Mouse (Mus musculus) megakaryocyte progenitor cell, adult 5-6 weeks (primary cell): ENCODE results near the gene Slc27a5. TPM values are rescaled to one million over a fixed set of nuclear protein-coding genes. Genes with fewer than 3 reads are reported as not detected.

Source experiments
- ATAC-seq: replicated peaks from 2 replicates; pipeline ENCODE4 v1.8.0; 2016; ENCODE audit warnings: mild to moderate bottlenecking, moderate TSS enrichment, inconsistent platforms; ENCODE audit not compliant: poor library complexity
- total RNA-seq, 2 experiments: library from RNA; stranded (forward) in 1 of 2; stranded (reverse) in 1 of 2; fragments of 157-497, 149-512 nt in 1 of 2; fragments of 200-1000 nt in 1 of 2; gene quantifications; 2 replicates each; pipeline versions ENCODE4 v1.2.3 to v1.2.4; 2015 to 2017

Slc27a5 gene
- total RNA-seq, 2 experiments from 2014 or later = not detected

- ATAC-seq = peak; percentile 10
These were observed 26.8 kb upstream of the Slc27a5 start for GRCm38 (mm10) chr7:13024805-13025204.

DNA sequence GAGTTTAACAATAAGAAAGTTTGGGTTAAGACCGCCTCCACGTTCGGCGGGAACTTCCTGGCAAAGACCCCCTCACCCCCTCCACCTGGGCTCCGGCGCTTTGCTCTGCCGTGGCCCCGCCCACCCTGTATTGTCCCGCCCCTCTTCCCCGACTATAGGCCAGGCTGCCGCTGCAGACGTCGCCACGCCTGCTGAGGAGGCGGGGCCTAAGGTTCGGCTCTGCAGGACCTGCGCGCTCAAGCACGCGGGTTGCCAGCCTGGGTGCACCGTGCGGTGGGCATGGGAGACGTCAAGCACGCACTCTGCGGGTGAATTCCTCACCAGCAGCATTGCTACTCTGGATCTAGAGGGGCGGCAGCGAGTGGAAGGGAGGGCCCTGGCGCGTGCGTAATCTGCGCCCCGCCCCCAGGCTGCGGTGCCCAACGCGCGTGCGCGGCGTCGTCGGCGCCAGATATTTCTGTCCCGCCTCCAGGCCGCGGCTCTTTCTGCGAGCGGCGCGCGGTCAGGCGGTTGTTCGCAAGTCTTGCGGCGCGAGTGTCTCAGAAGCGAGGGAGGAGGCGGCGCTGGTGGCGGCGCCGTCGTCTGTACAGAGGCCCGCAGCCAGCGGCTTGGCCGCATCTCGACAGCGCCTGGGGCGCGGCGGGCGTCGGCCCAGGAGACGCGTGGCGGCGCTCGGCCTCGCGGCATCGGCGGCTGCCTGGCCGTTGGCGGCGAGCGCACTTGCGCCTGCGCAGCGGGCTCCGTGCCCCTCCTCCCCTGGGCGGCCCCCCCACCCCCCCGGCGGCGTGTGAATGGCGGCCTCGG is 26.1 kb upstream of the Slc27a5 start:
- ATAC-seq = peak; percentile 70

- peak; percentile 67 for ATAC-seq
These were observed 25.0 kb upstream of the Slc27a5 start for GRCm38 (mm10) chr7:13022773-13023535.

DNA sequence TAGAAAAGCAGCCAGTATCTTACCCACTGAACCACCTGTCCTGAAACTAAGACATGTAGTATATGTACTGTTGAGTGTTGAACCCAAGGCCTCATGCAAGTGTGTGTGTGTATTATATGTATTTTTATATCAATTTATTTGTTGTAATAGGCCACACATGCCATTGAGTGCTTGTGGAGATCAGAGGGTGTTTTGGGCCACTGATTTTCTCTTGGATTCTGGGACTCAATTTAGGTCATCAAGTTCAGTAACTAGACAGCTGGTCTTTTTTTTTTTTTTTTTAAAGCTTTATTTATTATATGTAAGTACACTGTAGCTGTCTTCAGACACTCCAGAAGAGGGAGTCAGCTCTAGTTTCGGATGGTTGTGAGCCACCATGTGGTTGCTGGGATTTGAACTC is 17.2 kb upstream of the Slc27a5 start:
- ATAC-seq = no peak

DNA sequence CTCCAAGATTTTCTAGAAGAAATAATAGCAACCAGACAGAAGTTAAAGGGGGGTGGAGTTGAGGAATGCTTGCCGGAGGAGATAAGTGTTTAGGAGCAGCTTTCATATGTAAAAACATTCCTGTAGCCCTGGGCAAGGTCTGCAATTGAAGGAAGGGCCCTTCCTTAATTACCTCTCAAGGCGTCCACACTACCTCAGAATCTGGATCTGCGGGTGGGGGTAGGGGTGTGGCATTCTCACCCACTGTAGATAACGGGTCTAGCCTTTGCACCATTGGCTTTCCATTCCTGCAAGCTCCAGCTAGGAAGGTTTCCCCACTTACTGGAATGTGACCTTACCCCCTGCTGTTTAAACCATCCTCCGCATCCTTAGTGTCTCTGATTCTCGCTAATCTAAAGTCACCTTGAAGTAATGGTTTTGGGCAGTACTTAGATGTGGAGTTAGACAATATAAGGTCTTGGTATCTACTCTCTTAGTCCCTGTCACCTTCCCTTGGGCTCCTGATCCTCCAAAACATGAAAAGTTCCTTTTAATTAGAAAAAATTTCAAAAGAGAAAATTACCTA is 16.4 kb upstream of the Slc27a5 start:
- no peak for ATAC-seq

DNA sequence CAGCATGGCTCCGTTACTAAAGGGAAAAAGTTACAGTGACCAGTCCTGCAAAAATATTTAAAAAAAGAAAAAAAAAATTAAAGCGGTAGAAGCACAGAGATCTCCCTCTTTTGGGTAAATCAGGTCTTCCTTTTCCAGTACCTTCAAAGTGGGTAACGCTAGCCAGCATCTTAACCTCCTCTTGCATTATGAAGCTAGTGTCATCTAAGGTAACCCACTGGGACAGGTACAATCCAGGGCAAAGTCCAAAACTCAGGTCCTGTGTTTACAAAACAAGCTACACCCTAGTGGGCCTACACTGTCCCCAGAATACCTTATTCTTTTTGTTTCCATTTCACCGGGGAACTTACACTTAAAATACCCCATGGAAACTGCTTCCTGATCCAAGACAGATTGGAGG is 15.7 kb upstream of the Slc27a5 start:
- no peak for ATAC-seq

DNA sequence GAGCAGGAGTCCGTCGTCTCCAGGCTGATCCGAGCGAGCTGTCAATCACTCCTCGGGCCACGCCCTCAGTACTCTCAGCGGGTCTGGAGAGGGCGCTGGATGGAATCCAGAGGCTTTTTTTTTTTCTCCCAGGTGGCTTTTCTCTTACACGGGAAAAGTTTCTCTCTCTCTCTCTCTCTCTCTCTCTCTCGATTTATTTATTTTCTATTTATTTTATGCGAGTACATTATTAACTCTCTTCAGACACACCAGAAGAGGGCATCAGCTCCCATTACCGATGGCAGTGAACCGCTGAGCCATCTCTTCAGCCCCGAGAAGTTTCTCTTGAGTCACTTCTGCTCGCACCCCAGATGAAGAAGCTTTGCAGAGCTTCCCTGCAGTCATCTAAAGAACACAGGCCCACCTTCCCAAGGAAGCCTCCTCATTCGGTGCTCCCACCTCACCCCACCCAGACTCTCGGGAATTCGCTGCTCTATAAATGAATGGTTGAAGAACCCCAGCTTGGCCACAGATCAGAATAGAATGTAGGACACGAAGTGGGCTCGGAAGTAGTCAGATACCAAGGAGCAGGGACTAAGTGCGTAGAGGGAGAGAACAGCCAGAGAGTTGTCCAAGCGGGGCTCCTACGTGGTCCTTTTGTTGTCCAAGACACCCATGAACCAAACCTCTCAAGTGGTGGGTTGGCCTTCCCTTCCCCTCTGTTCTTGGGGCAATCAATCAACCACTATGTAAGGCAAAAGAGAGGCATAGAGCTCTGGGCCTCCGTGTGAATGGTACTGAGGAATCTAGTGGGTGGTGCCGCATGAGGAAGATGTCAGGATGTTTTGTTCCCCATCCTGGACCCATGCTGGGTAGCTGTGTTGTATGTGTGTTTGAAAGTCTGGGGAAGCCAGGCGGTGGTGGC is 12.3 kb upstream of the Slc27a5 start, which contains the start of gene Zbtb45:
Gene Zbtb45, minus strand, starts transcription at position 30 of the 904 bp plus-strand sequence.
- ATAC-seq = no peak

DNA sequence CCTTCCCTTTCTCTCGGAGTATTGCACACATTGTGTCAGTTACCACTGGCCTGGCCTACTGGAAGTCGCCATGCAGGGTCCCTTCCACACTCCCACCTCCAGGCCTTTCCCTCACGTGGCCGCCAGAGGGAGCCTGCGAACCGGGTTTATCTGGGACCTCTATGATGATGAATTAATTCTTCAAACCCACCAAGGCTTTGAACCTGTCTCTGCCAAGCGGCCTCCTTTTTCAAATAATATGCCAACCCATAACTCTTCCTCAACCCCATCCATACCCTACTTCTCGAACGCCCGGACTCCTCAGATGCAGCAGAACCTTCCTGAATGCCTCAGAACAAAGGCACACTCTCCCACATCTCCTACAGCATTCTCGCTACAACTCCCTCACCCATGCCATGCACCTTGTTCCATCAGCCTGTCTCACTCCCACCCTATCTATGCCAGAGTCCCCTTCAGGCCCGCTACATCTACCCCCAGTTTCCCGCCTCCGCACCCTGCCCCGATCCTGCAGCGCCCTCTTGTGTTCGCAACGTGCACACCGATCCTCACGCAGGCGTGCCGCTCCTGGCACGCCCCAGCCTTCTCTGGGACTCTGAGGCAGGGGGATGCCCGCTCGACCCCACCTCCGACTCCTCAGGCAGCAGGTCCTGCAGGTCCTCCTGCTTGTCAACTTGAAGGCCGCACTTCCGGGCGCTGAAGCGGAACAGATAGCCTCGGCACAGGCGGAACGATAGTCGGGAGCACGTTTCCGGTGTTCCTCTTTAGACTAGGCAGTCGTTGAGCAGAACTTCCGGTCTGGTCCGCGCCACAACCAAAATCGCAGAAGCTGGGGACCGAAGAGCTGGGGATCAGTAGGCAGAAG is 11.4 kb upstream of the Slc27a5 start:
- ATAC-seq = peak; percentile 86

- no peak for ATAC-seq
These were observed 9.5 kb upstream of the Slc27a5 start for GRCm38 (mm10) chr7:13007341-13008092.

DNA sequence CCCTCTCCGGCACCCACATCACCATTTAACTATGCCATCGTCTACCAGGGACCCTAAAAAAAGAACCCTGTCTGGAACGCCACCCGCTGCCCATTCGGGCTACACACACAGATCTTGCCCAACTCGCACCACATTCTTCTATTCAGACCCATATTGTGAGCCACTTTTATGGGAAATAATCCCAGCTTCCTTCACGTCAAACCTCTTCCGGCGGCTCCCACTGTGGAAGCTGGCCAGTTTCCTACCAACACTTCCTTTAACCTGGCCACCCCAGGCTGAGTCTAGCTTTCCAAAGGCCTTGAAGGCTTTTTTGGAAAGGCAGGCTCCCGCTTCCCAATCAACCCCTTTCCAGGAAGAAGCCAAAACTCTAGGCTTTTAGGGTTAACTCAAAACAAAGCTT is 8.5 kb upstream of the Slc27a5 start:
- no peak for ATAC-seq

DNA sequence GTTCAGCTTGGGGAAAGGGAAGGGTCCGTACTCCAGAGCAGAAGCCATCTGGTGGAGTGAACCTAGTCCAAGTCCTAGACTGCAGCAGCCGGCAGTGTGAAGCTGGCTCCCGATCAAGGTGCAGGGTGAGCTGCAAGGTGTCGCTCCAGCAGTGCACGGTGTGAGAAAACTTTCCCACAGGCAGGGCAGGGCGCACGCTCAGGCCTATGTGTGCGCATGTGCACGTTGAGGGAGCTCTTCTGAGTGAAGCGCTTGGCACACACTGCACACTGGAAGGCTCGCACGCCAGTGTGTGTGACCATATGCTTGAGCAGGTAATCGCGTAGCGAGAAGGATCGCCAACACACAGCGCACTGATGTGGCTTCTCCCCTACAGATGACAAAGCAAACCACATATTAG is 8.0 kb upstream of the Slc27a5 start:
- ATAC-seq = no peak

DNA sequence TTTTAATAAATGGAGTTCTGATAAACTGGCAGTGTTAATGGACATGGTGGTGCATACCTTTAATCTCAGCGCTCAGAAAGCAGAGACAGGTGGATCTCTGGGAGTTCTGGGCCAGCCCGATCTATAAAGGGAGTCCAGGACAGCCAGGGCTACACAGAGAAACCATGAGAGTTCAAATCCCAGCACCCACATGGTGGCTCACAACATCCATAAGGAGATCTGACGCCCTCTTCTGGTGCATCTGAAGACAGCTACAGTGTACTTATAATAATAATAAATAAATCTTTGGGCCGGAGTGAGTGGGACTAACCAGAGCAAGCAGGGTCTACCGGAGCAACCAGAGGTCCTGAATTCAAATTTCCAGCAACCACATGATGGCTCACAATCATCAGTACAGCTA is 5.4 kb upstream of the Slc27a5 start:
- ATAC-seq = no peak

DNA sequence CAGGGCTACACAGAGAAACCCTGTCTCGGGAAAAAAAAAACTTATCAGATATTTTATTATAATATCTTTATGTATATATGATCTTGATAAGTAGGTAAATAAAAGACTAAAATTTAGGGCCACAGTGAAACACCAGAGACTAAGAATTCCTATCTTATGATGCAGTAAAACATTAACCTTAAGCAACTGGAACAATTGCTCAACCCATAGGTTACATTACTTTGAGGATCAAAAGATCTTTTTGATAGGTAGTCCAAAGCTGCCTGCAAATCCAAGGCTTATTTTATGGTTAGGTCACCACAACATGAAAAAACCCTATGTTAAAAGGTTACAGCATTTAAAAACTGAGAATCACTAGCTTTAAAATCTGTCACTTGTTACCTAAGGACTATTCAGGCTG is 3.6 kb upstream of the Slc27a5 start:
- ATAC-seq = no peak

DNA sequence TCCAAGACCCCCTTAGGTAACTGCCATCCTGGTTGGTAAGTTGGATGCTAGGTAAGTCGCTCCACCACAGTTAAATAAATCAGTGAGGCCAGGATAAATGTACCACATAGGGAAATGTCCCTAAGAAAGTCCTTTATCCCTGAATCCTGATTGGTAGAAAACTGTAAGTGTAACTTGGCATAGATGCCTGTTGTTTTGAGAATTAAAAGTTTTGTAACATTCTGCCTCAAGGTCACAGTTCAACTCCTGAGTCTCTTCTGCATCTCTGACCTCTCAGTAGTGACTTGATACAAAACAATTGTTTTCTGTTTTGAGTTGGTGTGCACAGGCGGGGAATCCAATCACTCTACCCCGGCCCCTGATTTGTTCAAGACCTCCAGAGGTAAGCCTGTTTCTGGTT is 859 bp upstream of the Slc27a5 start, which contains the start of gene Trim28:
Gene Trim28, plus strand, starts transcription at position 264 of the 400 bp plus-strand sequence.
- ATAC-seq = no peak

- ATAC-seq = no peak
These were observed 762 bp downstream of the Slc27a5 start for GRCm38 (mm10) chr7:12997230-12997629.

GRCm38 (mm10) chr7:12995862-12996261 is 2.1 kb downstream of the Slc27a5 start:
- no peak for ATAC-seq

GRCm38 (mm10) chr7:12993148-12993547 is 4.8 kb downstream of the Slc27a5 start:
- ATAC-seq = no peak

DNA sequence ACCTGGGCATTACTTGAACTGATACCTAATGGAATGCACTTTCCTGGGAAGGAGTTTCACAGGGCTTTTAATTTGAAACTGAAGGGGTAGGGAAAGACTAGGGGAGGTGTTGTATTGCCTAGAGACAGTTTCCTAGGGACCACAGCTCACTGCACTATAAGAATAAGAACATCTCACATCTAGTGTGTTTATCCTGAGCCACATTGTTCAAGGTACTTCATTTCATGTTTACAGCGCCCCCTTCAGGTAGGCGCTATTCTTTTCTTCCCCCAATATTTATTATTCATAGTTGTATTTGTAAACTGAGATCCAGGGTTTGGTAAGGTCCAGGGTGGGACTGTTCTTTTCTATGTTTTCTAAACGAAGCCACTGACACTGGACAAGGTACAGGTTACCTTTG is 5.8 kb downstream of the Slc27a5 start:
- peak; percentile 77 for ATAC-seq
